Mouse (Mus musculus): ENCODE data around the gene Gm19426.

The Gm19426 gene

DNA sequence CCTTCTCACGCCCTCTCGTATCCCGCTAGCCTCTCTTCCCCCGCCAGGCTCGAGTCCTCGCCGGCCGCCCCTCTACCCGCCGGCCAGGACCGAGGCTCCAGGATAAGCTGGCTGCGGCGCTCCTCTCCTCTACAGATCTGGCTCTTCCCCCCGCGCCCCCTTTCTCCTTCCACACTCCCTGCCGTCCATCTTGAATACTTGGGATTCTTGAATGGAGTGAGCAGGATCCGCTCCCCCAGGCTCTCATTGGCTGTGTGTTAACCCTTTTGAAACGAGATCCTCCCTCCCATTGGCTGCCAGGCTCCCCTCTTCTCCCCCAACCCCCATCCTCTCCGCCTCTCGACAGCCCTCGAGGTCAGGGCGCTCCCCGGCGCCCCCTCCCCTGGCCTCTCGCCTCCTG, at the start of gene Gm19426:
Gene Gm19426 (minus strand): TSS at position 95 of the 400 bp plus-strand sequence.
- peak; percentile 83 for DNase-seq

- no peak for DNase-seq
Observed at GRCm38 (mm10) chr2:84793154-84793553, 49.7 kb upstream of the Gm19426 start.

DNA sequence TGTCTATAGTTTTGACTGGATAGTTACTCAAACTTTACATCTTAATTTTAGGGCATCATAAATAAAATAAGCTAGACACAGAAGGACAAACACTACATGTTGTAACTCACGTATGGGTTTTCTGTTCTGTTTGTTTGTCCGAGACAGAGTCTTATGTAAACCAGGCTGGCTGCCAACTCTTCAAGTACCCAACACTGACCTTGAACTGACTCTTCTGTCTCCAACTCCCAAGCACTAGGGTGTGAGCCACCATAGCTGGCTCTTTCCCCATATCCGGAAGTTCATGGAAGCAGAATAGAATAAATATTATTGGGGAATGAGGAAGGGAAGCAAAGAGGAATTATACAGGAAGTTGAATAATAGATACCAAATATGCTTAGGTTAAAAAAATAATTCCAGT, 49.1 kb upstream of the Gm19426 start:
- no peak for DNase-seq

GRCm38 (mm10) chr2:84790418-84790817, 47.0 kb upstream of the Gm19426 start:
- DNase-seq, result no peak

GRCm38 (mm10) chr2:84788316-84788715, 44.9 kb upstream of the Gm19426 start:
- no peak for DNase-seq

DNA sequence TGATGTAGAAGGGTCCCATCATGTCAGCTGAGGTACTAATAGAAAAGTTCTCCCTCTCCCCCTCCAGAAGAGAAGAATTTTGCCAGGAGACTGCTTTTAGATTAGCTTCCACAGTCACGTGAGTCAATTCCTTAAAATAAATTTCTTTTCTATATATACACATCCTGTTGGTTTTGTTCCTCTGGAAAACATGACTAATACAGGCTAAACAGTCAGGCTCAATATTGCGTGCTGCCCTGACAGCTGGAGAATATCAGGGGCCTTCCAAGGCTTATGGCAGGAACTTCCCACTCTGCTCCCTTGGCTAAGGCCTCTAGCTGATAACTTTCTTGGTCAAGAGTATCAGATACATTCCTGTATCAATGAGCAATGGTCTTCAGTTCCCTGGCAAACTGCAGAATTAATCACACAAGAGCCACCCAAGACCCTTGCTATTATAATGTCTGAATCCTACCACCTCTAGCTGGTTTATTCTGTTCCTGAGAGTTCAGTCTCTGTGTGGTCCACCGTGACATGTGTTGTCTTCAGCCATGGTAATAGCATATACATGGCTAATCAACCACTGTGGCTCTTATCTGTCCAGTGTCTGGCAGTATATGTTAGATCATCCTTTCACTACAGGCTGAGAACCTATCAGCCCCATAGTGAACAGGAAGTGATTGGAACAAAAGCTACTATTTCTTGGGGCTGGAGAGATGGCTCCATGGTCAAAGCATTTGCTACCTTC, 40.5 kb upstream of the Gm19426 start:
- DNase-seq, result no peak

DNA sequence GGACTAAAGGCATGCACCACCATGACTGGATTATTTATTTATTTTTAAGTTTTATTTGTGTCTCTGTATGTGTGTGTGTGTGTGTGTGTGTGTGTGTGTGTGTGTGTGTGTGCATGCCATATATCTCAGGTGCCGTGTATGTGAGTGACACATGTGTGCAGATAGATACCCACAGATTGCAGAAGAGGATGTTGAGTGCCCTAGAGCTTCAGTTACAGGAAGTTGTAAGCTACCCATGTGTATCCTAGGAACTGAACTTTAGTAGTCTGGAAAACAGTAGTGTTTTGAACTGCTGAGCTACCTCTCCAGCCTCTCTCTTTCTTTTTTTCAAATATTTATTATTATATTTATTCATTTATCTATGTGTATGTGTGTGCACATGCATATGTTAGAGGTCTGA, 39.9 kb upstream of the Gm19426 start:
- DNase-seq, result no peak

DNA sequence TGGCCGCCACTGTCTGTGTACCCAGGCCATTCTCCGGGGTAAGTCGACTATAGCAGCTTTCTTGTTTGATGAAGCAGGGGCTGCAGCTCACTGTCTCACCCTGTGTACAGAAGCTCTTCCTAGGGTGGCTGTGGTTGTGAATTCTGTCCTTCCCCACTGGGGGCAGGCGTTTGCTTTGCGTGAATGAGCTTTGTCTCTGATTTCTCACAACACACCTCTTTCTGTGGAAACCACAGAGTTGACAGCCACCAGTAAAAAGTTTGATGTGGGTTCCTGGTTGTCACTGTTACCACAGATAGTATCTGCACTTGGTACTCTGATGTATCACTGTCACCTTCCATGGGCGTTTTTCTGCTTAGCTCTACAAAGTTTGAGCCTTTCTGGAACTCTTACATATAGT, 35.8 kb upstream of the Gm19426 start:
- DNase-seq, result no peak

DNA sequence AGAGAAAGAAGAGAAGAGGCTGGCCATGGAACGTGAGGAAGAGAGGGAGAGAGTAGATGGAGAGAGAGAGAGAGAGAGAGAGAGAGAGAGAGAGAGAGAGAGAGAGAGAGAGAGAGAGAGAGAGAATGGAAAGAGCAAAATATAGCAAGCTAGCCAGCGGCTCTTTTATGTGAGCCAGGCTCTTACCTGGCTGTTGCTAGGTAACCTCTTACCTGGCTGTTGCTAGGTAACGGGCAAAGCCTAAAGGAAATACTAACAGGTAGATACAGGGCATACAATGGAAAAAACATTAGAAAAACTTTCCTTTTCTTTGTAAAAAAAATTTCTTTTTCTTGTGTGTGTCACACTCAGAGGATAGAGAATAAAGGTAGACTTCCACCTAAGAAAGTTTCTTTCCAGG, 34.3 kb upstream of the Gm19426 start:
- DNase-seq, result no peak

- peak; percentile 37 for DNase-seq
Observed at GRCm38 (mm10) chr2:84775665-84776064, 32.2 kb upstream of the Gm19426 start.

- peak; percentile 37 for DNase-seq
Observed at GRCm38 (mm10) chr2:84775241-84775640, 31.8 kb upstream of the Gm19426 start, which contains the start of gene Serping1. Serping1 (minus strand) TSS chr2:84775444.

- peak; percentile 87 for DNase-seq
Observed at GRCm38 (mm10) chr2:84774751-84775150, 31.3 kb upstream of the Gm19426 start.

GRCm38 (mm10) chr2:84773195-84773594, 29.7 kb upstream of the Gm19426 start:
- no peak for DNase-seq

DNA sequence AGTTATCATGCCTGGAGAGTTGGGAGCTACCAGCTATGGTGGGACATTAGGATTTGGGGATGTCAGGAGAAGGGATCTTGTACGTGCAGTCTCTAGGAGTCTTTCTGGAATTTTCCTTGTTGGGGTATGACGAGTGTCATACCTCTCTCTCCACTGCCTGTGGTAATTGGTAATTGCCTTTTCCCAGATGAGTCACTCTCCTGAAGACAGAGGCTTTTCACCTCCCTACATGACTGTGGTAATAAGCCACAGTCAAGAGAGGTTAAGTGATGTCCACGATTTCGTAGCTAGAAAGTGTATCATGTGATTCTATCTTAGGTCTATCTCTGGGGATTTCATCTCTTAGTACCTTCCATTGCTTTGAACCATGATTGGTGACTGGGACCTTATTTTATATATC, 29.0 kb upstream of the Gm19426 start:
- no peak for DNase-seq

- DNase-seq, result no peak
Observed at GRCm38 (mm10) chr2:84770501-84770900, 27.0 kb upstream of the Gm19426 start.

GRCm38 (mm10) chr2:84762818-84763217, 19.4 kb upstream of the Gm19426 start:
- DNase-seq, result no peak

- DNase-seq, result no peak
Observed at GRCm38 (mm10) chr2:84762295-84762694, 18.8 kb upstream of the Gm19426 start.

DNA sequence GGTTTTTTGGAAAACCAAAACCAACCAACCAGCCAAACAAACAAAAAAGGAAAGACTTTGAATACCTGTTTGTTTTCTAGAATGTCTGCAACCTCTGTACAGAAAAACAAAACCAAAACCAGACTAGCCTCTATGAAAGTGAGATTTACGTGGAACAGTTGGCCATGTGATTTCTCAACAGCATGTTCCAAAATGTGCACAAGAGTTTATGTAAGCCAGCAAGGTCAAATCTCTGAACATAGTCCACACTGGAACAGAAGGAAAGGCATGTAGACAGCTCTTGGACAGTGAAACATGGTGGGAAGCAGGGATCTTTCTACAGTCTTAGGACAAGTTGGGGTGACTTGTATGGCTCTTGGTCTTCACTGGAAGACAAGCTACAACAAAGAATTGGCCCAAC, 18.4 kb upstream of the Gm19426 start:
- DNase-seq, result no peak

DNA sequence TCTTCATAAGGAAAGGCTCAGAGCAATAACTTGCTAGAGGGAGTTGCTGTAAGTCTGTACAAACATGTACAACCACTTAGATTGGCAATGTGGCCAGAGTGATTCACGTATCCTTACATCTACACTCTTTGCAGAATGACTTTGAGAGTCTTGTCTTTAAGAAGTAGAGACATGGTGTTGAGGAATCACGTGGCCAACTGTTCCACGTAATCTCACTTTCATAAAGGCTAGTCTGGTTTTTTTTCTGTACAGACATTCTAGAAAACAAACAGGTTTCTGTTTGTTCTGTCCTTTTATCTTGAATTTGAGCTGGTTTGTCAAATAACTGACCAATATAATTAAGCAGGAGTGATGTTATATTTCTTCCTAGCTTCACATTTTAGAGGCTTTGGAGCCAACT, 17.9 kb upstream of the Gm19426 start:
- no peak for DNase-seq

GRCm38 (mm10) chr2:84760777-84761176, 17.3 kb upstream of the Gm19426 start:
- DNase-seq, result no peak

DNA sequence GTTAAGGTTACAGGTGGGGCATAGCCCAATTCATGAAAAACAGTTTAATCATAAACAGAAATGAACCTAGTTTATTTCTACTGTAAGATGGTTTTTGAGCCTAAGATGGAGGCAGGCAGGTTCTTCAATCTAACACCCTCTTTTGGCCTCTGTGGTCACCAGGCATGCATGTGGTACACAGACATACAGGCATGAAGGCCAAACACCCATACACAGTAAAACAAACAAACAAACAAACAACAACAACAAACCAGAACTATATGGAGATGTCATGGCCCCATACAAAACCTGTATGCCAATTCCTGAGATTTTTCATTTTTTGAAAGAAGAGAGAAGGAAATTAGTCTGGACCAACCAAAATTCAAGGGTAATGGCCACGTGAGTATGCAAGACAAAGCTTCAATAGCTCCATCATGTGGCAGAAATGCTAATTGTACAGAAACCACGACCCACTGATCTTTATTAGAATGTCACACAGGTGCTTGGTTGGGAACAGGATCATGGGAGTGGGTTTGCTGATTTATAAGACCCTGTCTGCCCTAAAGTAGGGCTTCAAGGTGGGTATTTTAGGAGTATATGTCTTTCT, 15.2 kb upstream of the Gm19426 start:
- peak; percentile 84 for DNase-seq

- no peak for DNase-seq
Observed at GRCm38 (mm10) chr2:84757026-84757682, 13.7 kb upstream of the Gm19426 start.

DNA sequence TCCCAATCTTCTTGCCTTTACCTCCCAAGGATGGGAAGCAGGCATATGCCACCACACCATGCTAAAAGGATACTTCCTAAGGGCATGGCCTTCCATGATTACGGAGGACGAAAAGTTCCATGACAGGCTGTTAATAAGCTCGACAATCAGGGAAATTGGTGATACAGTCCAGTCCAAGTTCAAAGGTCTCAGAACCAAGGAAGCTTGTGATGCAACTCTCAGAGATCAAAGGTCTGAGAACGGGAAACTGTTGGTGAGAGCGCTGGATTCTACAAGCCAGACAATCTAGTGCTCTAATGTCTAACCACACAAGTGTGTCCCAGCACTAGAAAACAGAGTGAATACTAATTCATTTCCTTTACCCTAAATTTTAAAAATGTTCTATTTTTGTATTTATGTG, 12.8 kb upstream of the Gm19426 start:
- DNase-seq, result no peak

- DNase-seq, result no peak
Observed at GRCm38 (mm10) chr2:84750115-84750514, 6.7 kb upstream of the Gm19426 start.

All from cerebellum, adult 9-10 months (tissue).